Mouse (Mus musculus): ENCODE measurements at regions not wholly inside any gene's neighbourhood (a gene's known extent, or its start where the extent isn't known, plus 50 kb on each side); places are given as distances from the start of the nearest gene placed in this dataset.

DNA sequence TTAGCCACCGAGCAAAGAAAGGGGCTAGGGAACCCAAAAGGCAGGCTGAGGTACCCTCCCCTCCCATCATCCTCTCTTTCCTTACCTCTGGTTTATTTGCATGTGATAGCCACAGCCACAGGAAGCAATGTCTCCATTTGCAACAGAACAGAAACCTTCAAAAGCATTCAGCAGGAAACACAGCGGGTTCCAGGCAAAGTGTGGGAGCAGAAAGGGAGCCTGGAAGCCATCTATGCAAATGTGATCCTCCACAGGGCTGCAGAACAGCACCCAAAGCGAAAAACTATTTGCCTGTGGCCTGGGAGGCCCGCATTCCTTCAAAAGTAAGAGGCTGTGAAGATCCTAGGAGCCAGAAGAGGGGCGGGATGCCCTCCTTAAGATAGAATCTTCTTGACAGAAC, 177.6 kb downstream of the Sox9 start:
- in situ Hi-C loops (cut with MboI; ENCODE audit: low pct_unique_long_range_greater_than_20kb in 1 of 2, low sequenced_read_pairs in 2 of 2, unreplicated experiment in 1 of 2), result no loop called here

DNA sequence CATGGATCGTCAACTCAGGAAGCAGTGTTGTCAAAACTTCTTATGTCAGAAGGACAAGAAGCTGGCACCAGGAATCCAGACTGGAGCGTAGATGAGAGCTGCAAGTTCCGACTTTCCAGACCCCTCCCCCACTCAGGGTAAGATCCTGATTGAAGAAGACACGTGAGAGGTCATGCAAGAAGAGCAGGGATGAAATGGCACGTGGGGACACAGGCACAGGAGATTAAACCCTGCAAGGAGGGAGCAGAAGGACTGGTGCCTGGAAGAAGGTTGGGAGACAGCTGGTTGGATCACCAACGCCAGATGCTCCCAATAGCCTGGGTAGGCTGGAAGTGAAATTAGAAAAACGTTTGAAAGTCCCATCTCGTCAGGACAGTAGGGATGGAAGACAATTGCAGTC, 191.3 kb downstream of the Sox9 start:
- in situ Hi-C loops (cut with MboI; ENCODE audit: low pct_unique_long_range_greater_than_20kb in 1 of 2, low sequenced_read_pairs in 2 of 2, unreplicated experiment in 1 of 2), result no loop called here

DNA sequence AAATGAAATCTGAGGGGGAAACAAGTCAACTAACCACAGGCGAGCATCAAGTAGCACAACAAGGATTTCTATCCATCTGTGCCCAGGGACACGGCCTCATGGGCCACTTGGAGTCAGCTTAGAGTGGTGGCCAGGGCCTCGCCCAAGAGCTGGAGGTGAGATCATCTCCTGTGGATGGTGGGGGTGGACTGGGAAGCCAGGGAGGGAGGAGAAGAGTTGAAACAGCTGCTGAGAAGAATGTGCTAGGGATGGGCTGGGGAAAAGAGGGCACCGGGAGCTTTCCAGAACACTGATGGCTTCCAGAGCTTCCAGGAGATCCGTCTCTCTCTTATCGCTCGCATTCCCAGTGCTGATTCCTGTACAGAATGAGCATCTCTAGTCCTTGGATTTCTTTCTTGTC, 192.9 kb downstream of the Sox9 start:
- in situ Hi-C loops (cut with MboI; ENCODE audit: low pct_unique_long_range_greater_than_20kb in 1 of 2, low sequenced_read_pairs in 2 of 2, unreplicated experiment in 1 of 2), result no loop called here

DNA sequence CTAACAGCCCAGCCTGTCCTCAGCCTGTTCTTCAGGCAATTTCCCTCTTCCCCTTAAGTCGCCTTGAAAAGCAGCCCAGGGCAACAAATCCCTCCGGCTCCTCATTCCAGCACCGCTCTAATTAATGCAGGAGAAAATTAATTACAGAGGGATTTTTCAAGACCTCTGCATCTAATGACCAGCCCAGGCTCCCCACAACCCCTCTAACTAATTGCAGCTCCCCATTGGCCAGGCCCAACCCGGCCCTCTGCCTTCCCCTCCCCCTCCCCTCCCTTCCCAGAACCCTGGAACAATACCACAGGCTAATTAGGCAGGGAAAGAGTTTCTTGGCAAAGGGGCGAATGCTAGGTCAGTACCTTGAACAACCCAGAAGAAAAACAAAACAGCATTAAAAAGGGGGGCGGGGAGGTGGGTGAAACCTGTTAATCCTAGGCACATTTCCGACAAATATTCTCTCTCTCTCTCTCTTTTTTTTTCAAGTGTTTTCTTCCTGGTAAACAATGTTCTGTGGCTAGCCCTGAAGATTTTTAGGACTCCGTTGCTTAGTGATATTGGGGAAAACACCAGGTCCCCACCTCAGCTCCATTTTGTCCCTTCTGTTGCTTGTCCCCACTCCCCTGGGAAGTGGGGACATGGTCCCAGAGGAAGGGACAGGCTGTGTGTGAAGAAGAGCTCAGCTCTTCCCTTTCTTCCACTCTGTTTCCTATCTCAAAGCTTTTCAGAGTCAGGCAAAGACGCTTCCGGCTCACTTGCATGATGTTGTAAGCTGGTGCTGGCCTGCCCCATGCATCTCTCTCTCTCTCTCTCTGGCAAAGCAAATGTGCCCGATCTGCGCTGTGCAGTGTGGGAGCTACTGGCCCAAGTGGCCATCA, 195.1 kb downstream of the Sox9 start:
- in situ Hi-C loops (cut with MboI; ENCODE audit: low pct_unique_long_range_greater_than_20kb in 1 of 2, low sequenced_read_pairs in 2 of 2, unreplicated experiment in 1 of 2), result no loop called here

DNA sequence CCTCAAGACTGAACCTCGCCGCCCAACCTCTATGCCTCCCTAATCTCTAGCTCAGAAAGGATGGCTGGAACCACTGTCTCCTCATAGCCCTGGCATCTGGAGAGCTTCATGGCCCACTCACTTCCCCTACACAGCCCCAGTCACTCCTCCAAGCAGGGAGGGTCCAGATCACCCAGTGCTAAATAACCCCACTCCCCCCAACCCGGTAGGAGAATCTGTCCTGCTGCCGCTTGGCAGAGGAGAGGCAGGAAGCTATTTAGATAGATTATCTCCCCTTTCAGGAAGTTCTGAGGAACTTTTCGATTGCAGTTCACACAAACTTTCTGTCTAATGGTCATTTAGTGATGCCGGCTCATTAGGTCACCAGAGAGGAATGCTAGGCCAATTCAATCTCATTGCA, 196.9 kb downstream of the Sox9 start:
- in situ Hi-C loops (cut with MboI; ENCODE audit: low pct_unique_long_range_greater_than_20kb in 1 of 2, low sequenced_read_pairs in 2 of 2, unreplicated experiment in 1 of 2), result no loop called here

DNA sequence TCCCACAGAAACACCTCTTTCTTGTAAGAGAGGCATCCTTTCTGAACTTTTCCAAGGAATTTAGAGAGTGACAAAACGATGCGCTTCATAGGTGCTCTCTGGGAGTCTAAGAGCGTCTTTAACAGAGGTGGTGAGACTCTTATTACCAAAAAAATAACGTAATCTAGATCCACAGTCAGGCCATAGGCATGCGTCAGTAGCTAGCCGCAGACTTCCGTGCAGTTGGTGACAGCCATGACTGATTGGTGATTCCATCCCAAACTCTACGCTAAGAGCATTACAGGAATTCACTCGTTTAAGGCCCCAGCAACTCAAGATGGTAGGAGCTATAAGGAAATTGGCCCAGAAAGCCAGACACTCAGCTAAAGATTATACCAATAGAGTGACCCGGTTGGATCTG, 197.4 kb downstream of the Sox9 start:
- in situ Hi-C loops (cut with MboI; ENCODE audit: low pct_unique_long_range_greater_than_20kb in 1 of 2, low sequenced_read_pairs in 2 of 2, unreplicated experiment in 1 of 2), result no loop called here

DNA sequence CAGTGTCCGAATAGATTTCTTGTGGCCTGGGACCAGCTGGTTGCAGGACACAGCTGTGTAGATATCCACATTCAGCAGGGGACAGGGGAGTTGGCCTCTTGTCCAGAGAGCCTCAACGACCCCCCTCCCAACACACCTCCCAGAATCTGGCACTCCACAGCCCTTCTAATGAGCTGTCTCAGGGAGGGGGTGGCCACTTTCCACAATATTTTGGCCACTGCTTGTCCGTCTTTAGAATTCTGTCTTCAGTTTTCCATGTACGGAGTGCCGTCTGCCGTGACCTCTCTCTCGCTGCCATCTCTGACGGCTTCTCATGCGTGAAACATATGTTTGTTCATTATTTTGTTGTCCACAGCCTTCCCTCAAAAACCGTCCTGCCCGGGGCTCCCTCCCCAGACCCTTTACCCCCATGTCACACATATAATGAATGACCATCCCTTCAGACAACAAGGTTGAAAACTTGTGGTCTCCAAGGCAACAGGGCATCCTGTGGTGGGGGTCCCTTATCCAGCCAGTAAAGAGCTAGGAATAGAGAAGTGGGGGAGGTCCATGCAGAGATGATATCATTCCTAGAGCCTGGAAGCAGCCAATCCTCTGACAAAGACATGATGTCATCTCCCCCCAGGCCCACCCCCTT, 200.3 kb downstream of the Sox9 start:
- in situ Hi-C loops (cut with MboI; ENCODE audit: low pct_unique_long_range_greater_than_20kb in 1 of 2, low sequenced_read_pairs in 2 of 2, unreplicated experiment in 1 of 2), result no loop called here

DNA sequence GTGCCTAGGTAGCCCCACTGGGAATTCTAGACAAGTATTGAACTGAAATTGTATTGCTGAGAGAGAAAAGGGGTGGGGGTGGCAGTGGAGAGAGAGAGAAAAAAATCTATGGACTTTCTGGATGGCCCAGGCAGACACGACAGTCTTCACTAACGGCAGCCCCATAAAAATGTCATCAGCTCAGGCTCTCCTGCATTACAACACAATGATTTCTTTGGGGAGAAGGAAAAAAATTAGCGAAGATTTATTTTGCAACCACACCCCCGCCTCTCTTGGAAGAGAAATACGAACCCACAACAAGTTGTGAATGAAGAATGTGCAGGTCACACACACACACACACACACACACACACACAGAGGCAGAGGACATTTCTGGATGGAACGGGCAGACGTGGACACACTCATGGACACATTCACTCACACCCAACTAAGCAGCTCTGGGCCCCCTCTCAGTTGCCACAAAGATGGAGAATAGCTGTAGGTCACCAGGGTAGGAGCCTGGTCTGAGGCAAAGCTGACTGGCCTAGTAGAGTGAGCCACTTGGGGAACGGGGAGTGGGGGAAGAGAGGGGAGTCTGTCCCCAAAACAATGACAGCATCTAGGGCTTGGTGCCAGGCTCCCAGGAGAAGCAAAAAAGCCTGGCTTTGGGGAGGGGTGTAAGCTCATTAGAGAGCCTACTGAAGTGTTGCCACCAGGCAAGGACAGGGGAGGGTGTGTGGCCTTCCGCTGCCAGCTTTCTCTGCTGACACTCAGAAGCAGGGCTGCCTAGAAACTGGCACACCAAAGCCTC, 201.0 kb downstream of the Sox9 start:
- in situ Hi-C loops (cut with MboI; ENCODE audit: low pct_unique_long_range_greater_than_20kb in 1 of 2, low sequenced_read_pairs in 2 of 2, unreplicated experiment in 1 of 2), result no loop called here

DNA sequence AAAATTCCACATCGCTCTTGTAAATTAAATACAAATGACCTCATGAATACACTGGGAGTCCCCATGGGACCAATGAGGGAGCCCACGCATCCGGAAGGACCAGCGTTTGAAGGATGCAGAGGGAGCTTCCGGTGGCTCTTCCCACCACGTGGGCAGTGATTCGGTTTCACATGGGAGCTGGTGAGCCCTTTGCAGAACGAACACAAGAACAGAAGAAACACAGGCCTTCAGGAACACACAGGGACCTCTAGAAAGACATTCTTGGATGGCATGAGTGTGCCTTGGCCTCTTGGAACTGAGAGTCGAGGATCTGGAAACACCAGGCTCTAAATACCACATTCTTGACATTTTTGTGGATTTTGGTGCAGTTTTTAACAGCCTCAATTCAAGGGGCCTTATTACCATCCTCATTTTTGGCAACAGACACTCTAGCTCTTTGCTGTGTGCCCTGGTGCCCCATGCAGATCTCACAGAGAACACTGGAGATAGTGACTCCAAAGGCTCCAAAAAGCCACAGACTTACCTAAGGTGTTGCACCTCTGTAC, 204.1 kb downstream of the Sox9 start:
- in situ Hi-C loops (cut with MboI; ENCODE audit: low pct_unique_long_range_greater_than_20kb in 1 of 2, low sequenced_read_pairs in 2 of 2, unreplicated experiment in 1 of 2), result no loop called here

DNA sequence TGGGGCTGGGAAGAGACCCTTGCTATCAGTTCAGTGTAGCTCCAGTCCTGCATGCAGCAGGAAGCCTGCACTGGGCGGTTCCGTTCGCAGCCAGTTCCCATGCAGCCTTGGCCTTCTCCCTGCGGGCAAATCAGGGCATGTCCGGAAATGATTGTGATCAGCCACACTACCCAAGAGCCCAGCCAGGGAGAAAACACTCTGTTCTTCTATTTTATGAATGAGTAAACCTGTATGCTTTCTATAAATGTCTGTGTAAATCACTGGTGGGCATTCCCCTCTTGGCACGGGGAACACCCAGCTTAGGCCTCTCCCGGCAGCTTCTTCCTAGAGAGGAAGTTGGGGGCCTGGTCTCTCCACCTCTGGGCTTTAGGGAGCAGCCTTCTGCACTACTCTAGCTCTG, 205.8 kb downstream of the Sox9 start:
- in situ Hi-C loops (cut with MboI; ENCODE audit: low pct_unique_long_range_greater_than_20kb in 1 of 2, low sequenced_read_pairs in 2 of 2, unreplicated experiment in 1 of 2), result no loop called here

DNA sequence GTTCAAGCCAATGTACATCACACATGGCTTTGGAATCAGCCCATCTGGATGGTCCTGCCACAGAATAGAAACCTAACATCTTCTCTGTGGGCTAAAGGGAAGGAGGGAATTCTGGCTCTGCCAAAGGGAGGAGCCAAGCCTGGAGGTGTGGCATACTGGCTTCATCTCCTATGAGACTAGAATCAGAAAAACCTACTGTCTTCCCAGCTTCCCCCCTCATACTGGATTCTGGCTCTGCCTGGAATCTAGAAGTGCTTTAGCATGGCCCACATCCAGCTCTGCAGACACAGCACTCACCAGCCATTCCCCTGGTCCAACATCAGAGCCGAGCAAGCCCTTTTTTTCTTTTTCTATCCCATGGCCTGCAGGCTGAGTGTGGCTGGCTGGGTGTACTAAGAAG, 206.9 kb downstream of the Sox9 start:
- in situ Hi-C loops (cut with MboI; ENCODE audit: low pct_unique_long_range_greater_than_20kb in 1 of 2, low sequenced_read_pairs in 2 of 2, unreplicated experiment in 1 of 2), result no loop called here

DNA sequence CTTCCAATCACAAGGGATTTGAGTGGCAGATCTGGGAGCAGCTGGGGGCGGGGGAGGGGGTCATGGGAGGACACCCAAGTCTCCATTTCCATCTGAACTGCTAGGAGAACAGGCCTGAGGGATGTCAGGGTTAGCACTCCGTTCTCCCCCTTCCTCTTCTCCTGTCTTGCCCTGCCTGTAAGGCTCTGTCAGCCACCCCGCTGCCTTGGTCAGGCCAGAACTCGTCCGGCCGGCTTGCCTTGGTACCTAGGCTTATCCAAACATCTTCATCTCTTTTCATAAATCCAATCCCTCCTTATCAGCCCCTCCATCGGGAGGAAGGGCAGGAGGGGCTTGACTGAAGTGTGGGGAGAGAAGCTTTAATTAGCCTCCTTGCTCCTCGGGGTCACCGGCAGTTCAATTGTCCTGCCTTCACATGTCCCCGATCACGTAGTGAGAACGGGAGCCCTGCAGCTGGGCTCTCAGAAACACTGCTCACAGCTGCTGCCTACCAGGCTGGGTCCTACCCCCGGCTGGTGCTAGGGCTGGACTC, 208.0 kb downstream of the Sox9 start:
- in situ Hi-C loops (cut with MboI; ENCODE audit: low pct_unique_long_range_greater_than_20kb in 1 of 2, low sequenced_read_pairs in 2 of 2, unreplicated experiment in 1 of 2), result no loop called here

DNA sequence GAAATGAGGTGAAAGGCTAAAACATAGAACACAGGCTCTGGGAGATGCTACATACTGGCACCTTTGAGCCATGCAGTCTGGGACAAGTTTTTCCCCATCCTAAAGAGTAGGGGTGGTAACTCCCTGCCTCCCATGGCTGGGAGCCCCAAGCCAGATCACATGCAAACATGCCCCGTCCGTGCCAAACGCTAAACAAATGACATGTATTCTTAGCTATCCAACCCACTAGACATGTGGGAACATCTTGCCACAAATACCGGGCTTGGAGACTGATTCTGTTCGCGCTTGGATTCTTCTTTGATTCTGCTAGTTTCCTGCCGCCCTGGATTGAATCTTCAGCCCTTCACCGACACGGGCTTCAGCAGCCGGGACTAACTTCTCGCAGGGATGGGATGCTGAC, 208.7 kb downstream of the Sox9 start:
- in situ Hi-C loops (cut with MboI; ENCODE audit: low pct_unique_long_range_greater_than_20kb in 1 of 2, low sequenced_read_pairs in 2 of 2, unreplicated experiment in 1 of 2), result no loop called here

DNA sequence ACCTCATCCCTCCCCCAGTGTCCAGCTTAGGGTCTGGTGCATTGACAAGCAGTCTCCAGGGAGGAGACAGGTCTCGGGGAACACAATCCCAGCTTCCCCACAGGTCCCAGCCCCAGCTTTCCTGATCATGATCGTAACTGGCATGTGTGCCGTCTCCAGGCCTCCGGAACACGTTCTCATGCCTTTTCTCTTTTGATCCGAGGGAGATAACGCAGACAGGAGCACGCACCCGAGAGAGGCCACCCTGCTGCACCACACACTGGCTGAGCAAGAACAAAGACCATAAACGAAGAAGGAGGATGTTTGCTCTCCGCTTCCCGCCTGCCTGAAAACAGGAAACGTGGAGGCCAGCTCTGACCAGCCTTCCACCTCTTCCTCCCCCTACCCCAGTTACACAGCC, 209.8 kb downstream of the Sox9 start:
- in situ Hi-C loops (cut with MboI; ENCODE audit: low pct_unique_long_range_greater_than_20kb in 1 of 2, low sequenced_read_pairs in 2 of 2, unreplicated experiment in 1 of 2), result no loop called here

DNA sequence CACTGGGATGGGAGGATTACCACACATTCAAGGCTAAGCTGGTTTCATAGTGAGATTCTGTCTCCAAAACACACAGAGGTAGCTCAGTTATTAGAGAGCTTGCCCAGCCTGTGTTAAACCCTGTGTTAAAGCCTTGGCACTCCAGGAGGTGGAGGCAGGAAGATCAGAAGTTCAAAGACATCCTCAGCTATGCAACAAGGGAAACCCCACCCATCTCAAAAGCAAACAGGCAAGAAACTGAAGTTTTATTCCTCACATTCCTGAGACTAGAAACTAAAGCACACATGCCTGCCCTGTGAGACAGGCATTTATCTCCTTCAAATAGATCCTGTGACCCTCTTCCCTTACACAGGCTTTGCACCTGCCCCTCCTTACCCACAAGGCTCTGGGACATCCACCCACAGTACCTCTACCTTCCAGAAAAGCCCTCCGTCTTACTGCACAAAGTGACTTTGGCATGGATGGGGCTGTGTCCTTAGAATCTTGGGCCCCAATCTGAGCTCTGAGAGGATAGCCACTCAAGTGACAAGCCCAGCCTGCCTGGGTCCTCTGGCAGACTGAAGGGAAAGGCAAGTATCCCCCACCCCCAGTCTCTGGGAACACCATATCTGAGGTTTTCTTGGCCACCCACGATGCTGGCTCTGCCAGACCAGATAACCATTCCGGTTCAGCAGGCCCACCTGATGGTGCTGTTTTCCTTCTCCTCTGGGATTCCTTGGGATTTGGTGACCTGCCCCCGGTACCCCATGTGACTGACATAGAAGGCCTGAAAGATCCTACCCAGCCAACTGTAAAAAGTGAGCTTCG, 217.0 kb downstream of the Sox9 start:
- in situ Hi-C loops (cut with MboI; ENCODE audit: low pct_unique_long_range_greater_than_20kb in 1 of 2, low sequenced_read_pairs in 2 of 2, unreplicated experiment in 1 of 2), result no loop called here

DNA sequence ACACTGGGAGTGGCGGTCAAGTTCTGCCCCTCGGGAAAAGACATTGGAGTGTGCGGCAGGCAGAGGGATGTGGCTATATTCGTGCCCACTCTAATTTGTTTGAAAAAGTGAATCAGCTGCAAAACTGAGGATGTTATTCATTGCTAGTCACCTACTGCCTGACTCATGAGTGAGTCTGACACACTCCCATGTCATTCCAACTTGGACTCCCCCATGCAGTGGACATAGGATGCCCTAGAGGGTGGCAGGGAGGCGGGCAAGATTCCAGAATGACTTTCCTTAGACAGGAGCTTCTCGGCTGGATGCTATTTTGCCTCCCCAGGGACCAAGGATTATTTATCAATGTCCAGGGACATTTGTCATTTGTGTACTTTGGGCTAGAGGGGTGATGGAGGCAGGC, 219.0 kb downstream of the Sox9 start:
- in situ Hi-C loops (cut with MboI; ENCODE audit: low pct_unique_long_range_greater_than_20kb in 1 of 2, low sequenced_read_pairs in 2 of 2, unreplicated experiment in 1 of 2), result no loop called here

DNA sequence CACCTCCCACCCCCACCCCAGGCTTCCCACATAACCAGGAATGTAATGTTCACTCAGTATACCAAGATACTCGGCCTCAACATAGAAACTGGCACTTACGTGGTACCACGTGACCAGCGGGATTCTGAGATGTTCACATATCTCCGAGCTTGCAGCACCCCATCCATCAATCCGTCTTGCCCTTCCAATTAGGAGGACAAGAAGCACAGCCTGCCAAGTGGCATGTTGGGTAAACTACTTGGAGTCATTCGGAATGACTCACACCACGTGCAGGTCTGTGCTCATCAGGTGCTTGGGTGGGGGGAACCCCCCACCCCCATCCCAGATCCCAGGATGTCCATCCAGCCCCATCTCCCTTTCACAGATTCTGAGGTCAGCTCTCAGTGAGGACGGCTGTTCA, 223.9 kb downstream of the Sox9 start:
- in situ Hi-C loops (cut with MboI; ENCODE audit: low pct_unique_long_range_greater_than_20kb in 1 of 2, low sequenced_read_pairs in 2 of 2, unreplicated experiment in 1 of 2), result no loop called here

DNA sequence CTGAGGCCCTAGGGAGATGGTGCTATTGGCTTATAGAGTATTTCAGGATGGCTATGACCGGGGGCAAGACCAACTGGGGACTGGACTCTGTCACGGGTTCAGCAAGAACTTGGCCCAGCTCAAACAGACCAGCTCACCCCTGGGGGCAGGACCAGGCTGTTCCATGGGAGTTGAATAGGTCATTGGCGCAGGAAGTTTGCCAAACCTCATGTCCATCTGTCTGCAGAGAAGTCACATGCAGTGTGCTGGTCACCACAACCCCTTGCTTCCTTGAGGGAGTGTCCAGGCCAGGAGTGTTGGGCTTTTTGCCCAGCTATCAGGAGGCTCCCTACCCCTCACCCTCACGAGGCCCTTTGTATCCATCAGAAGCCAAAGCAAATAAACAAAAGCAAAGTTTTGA, 226.5 kb downstream of the Sox9 start:
- in situ Hi-C loops (cut with MboI; ENCODE audit: low pct_unique_long_range_greater_than_20kb in 1 of 2, low sequenced_read_pairs in 2 of 2, unreplicated experiment in 1 of 2), result no loop called here
